Mouse (Mus musculus): Measurements from ENCODE around the gene E2f6.

DNA sequence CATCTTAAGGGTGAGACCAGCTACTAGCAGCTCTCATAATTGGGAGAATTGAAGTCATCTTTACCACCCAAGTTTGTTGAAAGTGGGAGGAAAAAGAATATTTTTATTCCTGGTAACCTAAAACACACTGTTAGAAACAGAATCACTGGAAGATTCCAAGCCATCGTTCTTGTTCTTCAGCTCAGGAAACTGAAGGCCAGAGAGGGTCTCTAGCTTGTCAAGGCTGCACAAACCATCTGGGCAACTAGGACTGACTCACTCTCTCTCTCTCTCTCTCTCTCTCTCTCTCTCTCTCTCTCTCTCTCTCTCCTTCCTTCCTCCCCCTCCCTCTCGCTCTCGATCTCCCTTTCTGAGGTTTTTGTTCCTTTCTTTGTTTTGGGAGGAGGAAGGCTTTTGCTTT, 50.2 kb downstream of the E2f6 start:
- TF ChIP-seq EP300 (IDR thresholded peaks at IDR 0.05; ENCODE audit: low read depth) (no peak), CTCF (IDR thresholded peaks at IDR 0.05; ENCODE audit: low read depth) (no peak)

Data from heart, postnatal 0 days (tissue).